Comparison of ENCODE assay signal across 13 mouse cellular contexts in genomic region chr2:45088435-45089250, GRCm38 (mm10). TPM values are rescaled to one million over a fixed set of nuclear protein-coding genes. Genes with fewer than 3 reads are reported as not detected.
DNase-seq lines count a peak whose midpoint lies in the region; ATAC-seq and TF ChIP-seq lines count a peak whose summit lies in the region.
"Had no signal": no experiment of that assay in that cellular context is flagged by ENCODE, and none has a peak within 500 bp of the region (broad histone marks: within the 10 kb centered on the region; RNA-seq: fewer than 3 reads in every experiment).

No protein-coding gene starts in this region.

- ATAC-seq in kidney, embryonic 15.5 days (replicated peaks; ENCODE audit: low FRiP score): no peak
- ATAC-seq in kidney, embryonic 14.5 days (ENCODE audit: low FRiP score, low TSS enrichment): no peak
- no peak for ATAC-seq in forebrain, postnatal 0 days
- peak; percentile 37; the same call in 1 of the 2 replicates for ATAC-seq in midbrain, embryonic 16.5 days
- ATAC-seq in erythroblast, adult 5-6 weeks (replicated peaks; ENCODE audit: low FRiP score, poor library complexity, severe bottlenecking): no peak

- H3K4me3 ChIP-seq in kidney, embryonic 15.5 days (replicated peaks): no peak overlapping the region
- H3K4me3 ChIP-seq in kidney, embryonic 14.5 days (ENCODE audit: low read length): no peak overlapping the region
- no peak overlapping the region for H3K4me3 ChIP-seq in brown adipose tissue, adult 24 weeks (ENCODE audit: insufficient read depth, low read depth, low read length)
- no peak overlapping the region for H3K4me3 ChIP-seq in forebrain, postnatal 0 days (ENCODE audit: low read depth, low read length)
- H3K4me3 ChIP-seq in midbrain, embryonic 16.5 days (ENCODE audit: low read depth, low read length): no peak overlapping the region
- H3K4me3 ChIP-seq: lung, embryonic 15.5 days had no signal

- no peaks in the 10 kb centered on the region for H3K9me3 ChIP-seq in kidney, embryonic 15.5 days (replicated peaks)
- no peaks in the 10 kb centered on the region for H3K9me3 ChIP-seq in kidney, embryonic 14.5 days (ENCODE audit: control insufficient read depth, low read length)
- H3K9me3 ChIP-seq in forebrain, postnatal 0 days (ENCODE audit: low read length): no peaks in the 10 kb centered on the region
- H3K9me3 ChIP-seq in midbrain, embryonic 16.5 days (replicated peaks; ENCODE audit: control insufficient read depth, low read length, poor library complexity, severe bottlenecking): no peaks in the 10 kb centered on the region
- H3K9me3 ChIP-seq: G1E; lung, embryonic 15.5 days had no signal

- H3K9ac ChIP-seq in kidney, embryonic 15.5 days: no peak overlapping the region
- H3K9ac ChIP-seq in kidney, embryonic 14.5 days (ENCODE audit: low read depth, low read length): no peak overlapping the region
- peak overlapping the region; percentile 19; the same call in 1 of the 2 replicates for H3K9ac ChIP-seq in forebrain, postnatal 0 days
- no peak overlapping the region for H3K9ac ChIP-seq in midbrain, embryonic 16.5 days (ENCODE audit: low read depth, low read length)
- H3K9ac ChIP-seq: lung, embryonic 15.5 days had no signal

- H3K4me2 ChIP-seq in kidney, embryonic 15.5 days: 0 out of 2 replicates have a peak overlapping the region, but pooled peaks have one; percentile 14
- no peak overlapping the region for H3K4me2 ChIP-seq in kidney, embryonic 14.5 days (replicated peaks; ENCODE audit: low read depth, low read length)
- H3K4me2 ChIP-seq in forebrain, postnatal 0 days (ENCODE audit: low read depth): no peak overlapping the region
- peak overlapping the region; percentile 25 for H3K4me2 ChIP-seq in midbrain, embryonic 16.5 days (ENCODE audit: low read length)
- H3K4me2 ChIP-seq: lung, embryonic 15.5 days had no signal

- peaks cover 32% of the 10 kb centered on the region for H3K4me1 ChIP-seq in kidney, embryonic 15.5 days
- peaks cover 31% of the 10 kb centered on the region for H3K4me1 ChIP-seq in kidney, embryonic 14.5 days (ENCODE audit: control insufficient read depth, insufficient read depth, low read length)
- H3K4me1 ChIP-seq in brown adipose tissue, adult 24 weeks (ENCODE audit: control insufficient read depth, insufficient read depth, insufficient read length, low read length): peaks cover 4% of the 10 kb centered on the region; the same call in 1 of the 2 replicates
- peaks cover 18% of the 10 kb centered on the region for H3K4me1 ChIP-seq in forebrain, postnatal 0 days (ENCODE audit: insufficient read depth)
- peaks cover 21% of the 10 kb centered on the region for H3K4me1 ChIP-seq in midbrain, embryonic 16.5 days (ENCODE audit: control insufficient read depth, insufficient read depth, low read length)

- peaks cover 18% of the 10 kb centered on the region for H3K36me3 ChIP-seq in kidney, embryonic 15.5 days
- no peaks in the 10 kb centered on the region; the same call in 1 of the 2 replicates for H3K36me3 ChIP-seq in kidney, embryonic 14.5 days (ENCODE audit: control insufficient read depth, insufficient read depth, low read length)
- peaks cover 4% of the 10 kb centered on the region for H3K36me3 ChIP-seq in forebrain, postnatal 0 days (ENCODE audit: insufficient read depth)
- H3K36me3 ChIP-seq in midbrain, embryonic 16.5 days (ENCODE audit: control insufficient read depth, insufficient read depth, low read length): no peaks in the 10 kb centered on the region

- TF ChIP-seq CTCF in forebrain, postnatal 0 days (IDR thresholded peaks at IDR 0.05; ENCODE audit: low read depth): no peak

- 40% methylated on average over 15 of the region's 15 CpGs for WGBS in kidney, embryonic 15.5 days
- 43% methylated on average over 15 of the region's 15 CpGs for WGBS in kidney, embryonic 14.5 days
- WGBS in forebrain, postnatal 0 days: 26% methylated on average over 15 of the region's 15 CpGs
- 21% methylated on average over 15 of the region's 15 CpGs for WGBS in midbrain, embryonic 16.5 days

- H3K27ac ChIP-seq in kidney, embryonic 15.5 days: 0 out of 2 replicates have a peak overlapping the region, but pooled peaks have one; percentile 54
- H3K27ac ChIP-seq in kidney, embryonic 14.5 days (ENCODE audit: low read depth, low read length): no peak overlapping the region
- H3K27ac ChIP-seq in brown adipose tissue, adult 24 weeks (replicated peaks; ENCODE audit: low read depth, low read length): peak overlapping the region; percentile 51; the same call in 1 of the 2 replicates
- peak overlapping the region; percentile 69 for H3K27ac ChIP-seq in forebrain, postnatal 0 days (ENCODE audit: low read depth, low read length)
- H3K27ac ChIP-seq in midbrain, embryonic 16.5 days (ENCODE audit: low read length): no peak overlapping the region; the same call in 1 of the 2 replicates
- H3K27ac ChIP-seq: lung, embryonic 15.5 days had no signal

- H3K27me3 ChIP-seq in kidney, embryonic 15.5 days: no peaks in the 10 kb centered on the region
- no peaks in the 10 kb centered on the region for H3K27me3 ChIP-seq in kidney, embryonic 14.5 days (ENCODE audit: control insufficient read depth, insufficient read depth, low read length)
- no peaks in the 10 kb centered on the region for H3K27me3 ChIP-seq in forebrain, postnatal 0 days (ENCODE audit: insufficient read depth, low read length)
- H3K27me3 ChIP-seq in midbrain, embryonic 16.5 days (ENCODE audit: control insufficient read depth, insufficient read depth, low read depth, low read length): no peaks in the 10 kb centered on the region
- H3K27me3 ChIP-seq: lung, embryonic 15.5 days had no signal

- no peak for DNase-seq in forebrain, postnatal 0 days
- no peak for DNase-seq in cerebellum, adult 9-10 months
- DNase-seq in MN1 (ENCODE audit: low spot score): no peak
- DNase-seq: gastrocnemius, postnatal 25 days; kidney, adult 8-10 months; left cerebral cortex, postnatal 4 days had no signal

RNA-seq across cellular contexts. Expression of gene Zeb2, which starts 28.6 kb away (rescaled TPM):
- polyA plus RNA-seq in kidney, embryonic 15.5 days (2015; fragmentation: Nextera tagmentation; extraction: Ambion mirVana): 51.1 and 57.1 TPM in 2 replicates
- 41.2 and 52.2 TPM in 2 replicates for polyA plus RNA-seq in kidney, embryonic 14.5 days (2014; fragmentation: Nextera tagmentation; extraction: Ambion mirVana)
- polyA plus RNA-seq in brown adipose tissue, adult 24 weeks (2012; ENCODE audit: insufficient read depth, insufficient read length, missing spikeins): 51.2 and 53.0 TPM in 2 replicates
- 150 and 186 TPM in 2 replicates for total RNA-seq in forebrain, postnatal 0 days (2014; rRNA removed)
- polyA plus RNA-seq in forebrain, postnatal 0 days (2015; fragmentation: Nextera tagmentation; extraction: Ambion mirVana): 47.7 and 50.6 TPM in 2 replicates
- 24.6 and 26.7 TPM in 2 replicates for polyA plus RNA-seq in midbrain, embryonic 16.5 days (2015; fragmentation: Nextera tagmentation; extraction: Ambion mirVana)
- 33.2 and 42.6 TPM in 2 replicates for total RNA-seq in erythroblast, adult 5-6 weeks (2015; ENCODE audit: low replicate concordance)
- 39.3 and 42.8 TPM in 2 replicates for total RNA-seq in erythroblast, adult 5-6 weeks (2017; ENCODE audit: low replicate concordance)

Comparison
In these comparisons a context has a peak if more than half of its experiments do, and no peak if none do; other contexts are left out.
1. H3K27ac ChIP-seq: peak in kidney, embryonic 15.5 days (single experiment), brown adipose tissue, adult 24 weeks (single experiment) and forebrain, postnatal 0 days (single experiment); none in kidney, embryonic 14.5 days (single experiment) and midbrain, embryonic 16.5 days (single experiment).
2. H3K4me2 ChIP-seq: peak in kidney, embryonic 15.5 days (single experiment) and midbrain, embryonic 16.5 days (single experiment); none in kidney, embryonic 14.5 days (single experiment) and forebrain, postnatal 0 days (single experiment).